Mouse (Mus musculus): ENCODE results near the gene Ganab. TPM values are rescaled to one million over a fixed set of nuclear protein-coding genes. Genes with fewer than 3 reads are reported as not detected.
A peak's percentile ranks its signal among the peaks of the same experiment; 100 is the strongest.
"Not testable (repeated sequence)": the region's sequence is repeated elsewhere in the genome, so short reads cannot be mapped to it uniquely, and the experiment has no call there.

The Ganab gene
- 100 to 1,000 TPM; 103 to 111 TPM for total RNA-seq (2021)
- long read RNA-seq, transcript Ganab-202 (24 exons, 3,788 nt) = major isoform, 8 of 21 reads
- long read RNA-seq, partial matches to known transcripts = 11 of 21 reads
- long read RNA-seq, other reads (novel, unspliced or antisense) = 2 of 21 reads

DNA sequence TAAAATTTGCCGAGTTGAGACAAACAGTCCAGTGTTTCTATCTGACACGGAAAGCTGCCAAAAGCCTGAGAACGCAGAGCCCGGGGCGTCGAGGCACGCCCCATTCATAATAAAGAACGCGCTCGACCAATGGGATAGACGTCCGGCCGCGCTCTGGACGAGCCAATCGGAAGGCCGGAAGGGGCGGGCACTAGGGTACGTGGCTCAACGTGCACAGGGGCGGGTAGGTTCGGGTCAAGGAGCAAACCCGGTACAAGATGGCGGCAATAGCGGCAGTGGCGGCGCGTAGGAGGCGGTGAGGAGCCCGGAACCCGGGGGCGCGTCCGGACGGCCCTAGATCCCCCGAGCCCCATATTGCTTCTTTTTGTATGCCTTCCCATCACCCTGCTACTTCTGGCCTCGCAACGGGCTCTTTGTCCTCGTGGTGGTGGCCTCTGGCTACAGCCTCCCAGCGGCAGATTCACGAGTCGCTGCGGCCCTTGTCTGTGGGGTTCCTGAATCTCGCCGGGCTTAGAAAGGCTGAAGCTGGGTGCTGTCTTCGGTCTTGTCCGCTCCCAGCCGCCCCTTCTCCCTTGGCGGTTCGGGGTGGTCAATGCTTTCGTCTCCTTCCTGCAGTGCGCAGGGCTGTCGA is at the start of gene Ganab:
Gene Ganab (plus strand): TSS at position 207 of the 631 bp plus-strand sequence.
- peak; percentile 92 to 94 for DNase-seq (ENCODE audit: low spot score in 2 of 2)

DNA sequence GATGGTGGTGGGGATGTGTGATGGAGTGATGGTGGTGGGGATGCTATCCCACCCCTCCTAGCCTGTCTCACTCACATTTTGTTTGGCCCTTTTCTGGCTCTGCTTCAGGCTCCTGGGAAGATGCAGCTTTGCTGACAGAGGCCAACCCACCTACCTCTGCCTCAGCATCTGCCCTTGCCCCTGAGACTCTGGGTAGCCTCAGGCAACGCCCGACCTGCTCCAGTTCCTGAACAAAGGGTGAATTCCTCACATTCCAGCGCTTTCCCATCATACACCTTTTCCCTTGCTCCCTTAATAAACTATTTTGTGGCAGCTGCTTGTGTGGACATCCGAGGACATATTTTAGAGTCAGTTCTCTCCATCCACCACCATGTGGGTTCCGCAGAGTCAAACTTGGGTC is 49.5 kb upstream of the Ganab start:
- DNase-seq (ENCODE audit: low spot score in 2 of 2) = no peak

DNA sequence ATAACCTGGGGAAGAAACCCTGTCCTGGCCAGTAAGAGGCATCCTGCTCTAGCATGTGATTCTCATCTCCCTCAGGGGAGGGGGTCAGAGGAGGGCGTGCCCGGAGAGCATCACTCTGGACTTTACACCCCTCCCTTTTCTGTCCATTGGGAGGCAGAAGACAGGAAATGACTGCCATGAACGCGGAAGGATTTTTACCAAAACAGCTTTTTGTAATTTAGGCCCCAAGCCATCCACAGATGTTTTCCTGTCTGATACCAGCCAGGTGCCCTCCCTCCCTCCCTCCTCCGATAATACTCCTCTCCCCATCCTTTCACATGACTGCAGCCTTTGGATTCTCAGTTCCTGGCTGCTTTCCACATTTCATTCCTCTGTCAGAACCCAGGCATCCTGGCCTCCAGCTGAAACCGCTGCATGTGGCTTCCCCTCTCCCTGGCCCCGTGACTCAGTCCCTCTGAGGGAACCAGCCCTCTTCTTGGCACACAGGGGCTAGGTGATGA is 47.4 kb upstream of the Ganab start, which contains the start of gene Lrrn4cl:
Gene Lrrn4cl (plus strand): TSS at position 367 of the 500 bp plus-strand sequence.
- no peak for DNase-seq (ENCODE audit: low spot score in 2 of 2)

DNA sequence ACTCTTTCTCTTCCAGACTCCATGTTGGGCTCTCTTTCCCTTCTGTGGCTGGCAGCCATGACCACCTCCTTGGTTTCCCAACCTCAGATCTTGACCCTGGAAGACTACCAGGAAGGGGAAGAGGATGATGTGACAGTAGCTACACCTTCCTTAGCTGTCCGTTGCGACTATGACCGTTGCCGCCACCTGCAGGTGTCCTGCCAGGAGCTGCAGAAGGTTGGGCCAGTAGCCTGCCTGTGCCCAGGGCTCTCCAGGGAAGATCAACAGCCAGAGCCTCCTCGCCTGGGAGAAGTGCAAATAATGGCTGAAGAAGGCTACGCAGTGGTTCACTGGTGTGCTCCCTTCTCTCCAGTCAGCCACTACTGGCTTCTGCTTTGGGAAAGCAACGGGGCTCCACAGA is 46.2 kb upstream of the Ganab start:
- DNase-seq (ENCODE audit: low spot score in 2 of 2) = no peak

DNA sequence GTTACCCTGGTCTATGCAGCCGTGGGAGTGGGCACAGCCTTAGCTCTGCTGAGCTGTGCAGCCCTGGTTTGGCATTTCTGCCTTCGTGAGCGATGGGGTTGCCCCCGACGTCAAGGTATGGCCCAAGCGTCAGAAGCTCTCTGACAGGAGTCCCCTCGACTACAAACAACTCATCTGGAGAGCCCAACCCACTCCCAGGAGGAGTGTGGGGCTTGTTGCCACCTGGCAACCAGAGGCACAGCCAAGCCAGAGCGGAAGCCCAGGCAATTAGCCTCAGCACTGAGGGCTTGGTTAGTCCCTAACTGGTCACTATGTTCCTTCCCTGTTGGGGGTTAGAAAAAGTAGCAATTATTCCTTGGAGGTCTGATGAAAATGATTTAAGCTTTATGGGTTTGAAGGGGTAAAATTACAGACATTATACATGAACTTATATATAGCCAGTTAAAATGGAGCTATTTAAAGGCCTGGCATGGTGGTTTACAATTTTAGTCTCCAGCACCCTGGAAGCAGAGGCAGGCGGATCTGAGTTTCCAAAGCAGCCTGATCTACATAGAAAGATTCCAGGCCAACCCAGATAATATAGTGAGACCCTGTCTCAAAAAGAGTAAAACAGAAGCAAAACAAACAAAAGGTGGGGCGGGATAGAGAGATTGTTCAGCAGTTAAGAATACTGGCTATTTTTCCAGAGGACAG is 45.5 kb upstream of the Ganab start:
- DNase-seq (ENCODE audit: low spot score in 2 of 2) = no peak

DNA sequence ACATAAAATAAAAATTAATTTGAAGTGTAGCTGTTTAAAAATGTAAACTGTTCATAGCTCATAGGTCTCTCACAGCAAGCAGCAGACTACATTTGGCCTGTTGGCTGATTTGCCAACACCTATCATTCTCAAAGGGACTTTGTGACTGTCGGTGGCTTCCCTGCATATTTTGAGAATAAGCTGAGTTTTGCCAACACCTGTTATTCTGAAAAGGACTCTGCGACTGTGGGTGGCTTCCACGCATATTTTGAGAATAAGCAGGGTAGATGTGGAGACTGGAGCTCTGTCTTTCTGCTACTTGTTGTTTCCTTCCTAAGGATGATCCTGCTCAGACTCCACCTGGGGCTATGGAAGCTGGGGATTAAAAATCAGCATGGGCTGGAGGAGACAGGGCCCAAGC is 44.8 kb upstream of the Ganab start:
- DNase-seq (ENCODE audit: low spot score in 2 of 2) = no peak

DNA sequence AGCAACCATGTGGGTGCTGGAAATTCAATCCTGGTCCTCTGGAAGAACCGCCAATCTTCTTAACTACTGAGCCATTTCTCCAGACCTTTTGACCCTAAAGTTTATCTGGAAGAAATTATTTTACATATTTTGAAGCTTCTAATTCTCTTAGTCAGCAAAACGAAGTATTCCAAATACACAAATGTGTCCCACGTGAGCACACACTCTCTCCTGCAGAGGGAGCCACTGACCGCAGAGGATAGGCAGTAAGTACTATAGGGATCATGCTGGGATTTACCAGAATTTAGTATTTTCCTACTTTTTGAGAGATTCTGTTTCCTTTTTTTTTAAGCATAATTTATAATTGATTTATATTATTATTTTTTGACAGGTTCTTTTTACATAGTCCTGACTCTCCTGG is 40.2 kb upstream of the Ganab start:
- DNase-seq (ENCODE audit: low spot score in 2 of 2) = peak in 1 of 2 experiments; percentile 45

DNA sequence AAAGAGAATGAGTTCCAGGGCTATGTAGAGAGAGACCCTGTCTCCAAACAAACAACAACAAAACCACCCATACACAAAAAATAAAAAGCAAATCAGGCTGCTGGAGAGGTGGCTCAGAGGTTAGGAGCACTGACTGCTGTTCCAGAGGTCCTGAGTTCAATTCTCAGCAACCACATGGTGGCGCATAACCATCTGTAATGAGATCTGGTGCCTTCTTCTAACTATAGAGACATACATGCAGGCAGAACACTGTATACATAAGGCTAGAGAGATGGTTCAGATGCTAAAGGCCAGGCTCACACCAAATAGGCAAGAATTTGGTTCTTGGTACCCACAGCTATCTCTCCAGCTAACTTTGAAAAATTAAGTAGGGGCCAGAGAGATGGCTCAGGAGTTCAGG is 38.9 kb upstream of the Ganab start:
- no peak for DNase-seq (ENCODE audit: low spot score in 2 of 2)

DNA sequence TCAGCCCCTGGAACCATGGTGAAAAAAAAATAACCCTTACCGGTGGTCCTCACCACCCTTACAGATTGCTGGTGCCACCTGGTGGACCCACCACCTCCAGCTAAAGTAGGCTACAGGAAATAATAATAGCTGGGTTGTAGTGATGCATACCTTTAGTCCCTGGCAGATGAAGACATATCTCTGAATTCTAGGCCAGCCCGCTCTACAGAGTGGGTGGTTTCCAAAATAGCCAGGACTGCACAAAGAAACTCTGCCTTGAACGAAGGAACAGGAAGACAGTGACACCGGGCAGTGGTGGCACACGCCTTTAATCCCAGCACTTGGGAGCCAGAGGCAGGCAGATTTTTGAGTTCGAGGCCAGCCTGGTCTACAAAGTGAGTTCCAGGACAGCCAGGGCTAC is 33.6 kb upstream of the Ganab start:
- DNase-seq (ENCODE audit: low spot score in 2 of 2) = no peak

DNA sequence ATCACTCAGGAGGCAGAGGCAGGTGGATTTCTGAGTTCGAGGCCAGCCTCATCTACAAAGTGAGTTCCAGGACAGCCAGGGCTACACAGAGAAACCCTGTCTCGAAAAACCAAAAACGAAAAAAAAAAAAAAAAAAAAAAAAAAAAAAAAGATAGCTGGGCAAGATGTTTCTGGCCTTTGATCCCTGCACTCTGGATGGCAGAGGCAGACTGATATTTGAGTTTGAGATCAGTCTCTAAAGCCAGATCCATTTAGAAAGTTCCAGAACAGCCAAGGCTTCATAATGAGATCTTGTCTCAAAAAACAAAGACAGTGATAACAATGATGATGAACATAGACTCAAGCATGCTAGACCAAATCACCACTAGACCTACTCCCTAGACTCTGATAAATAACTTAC is 27.5 kb upstream of the Ganab start:
- DNase-seq (ENCODE audit: low spot score in 2 of 2) = not testable (repeated sequence)

DNA sequence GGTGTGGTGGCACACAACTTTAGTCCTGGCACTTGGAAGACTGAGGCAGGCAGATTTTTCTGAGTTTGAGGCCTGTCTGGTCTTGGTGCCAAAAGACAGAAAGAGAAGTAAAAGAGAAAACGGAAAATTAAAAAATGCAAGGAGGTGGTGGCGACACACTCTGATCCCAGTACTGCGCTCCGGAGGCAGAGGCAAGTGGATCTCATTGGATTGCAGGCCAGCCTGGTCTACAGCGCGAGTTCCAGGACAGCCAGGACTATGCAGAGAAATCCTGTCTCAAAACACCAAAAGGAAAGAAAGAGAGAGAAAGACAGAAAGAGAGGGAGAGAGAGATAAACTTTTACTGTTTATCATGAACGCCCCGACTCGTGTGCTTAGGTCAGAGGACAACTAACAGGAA is 27.0 kb upstream of the Ganab start:
- no peak for DNase-seq (ENCODE audit: low spot score in 2 of 2)

DNA sequence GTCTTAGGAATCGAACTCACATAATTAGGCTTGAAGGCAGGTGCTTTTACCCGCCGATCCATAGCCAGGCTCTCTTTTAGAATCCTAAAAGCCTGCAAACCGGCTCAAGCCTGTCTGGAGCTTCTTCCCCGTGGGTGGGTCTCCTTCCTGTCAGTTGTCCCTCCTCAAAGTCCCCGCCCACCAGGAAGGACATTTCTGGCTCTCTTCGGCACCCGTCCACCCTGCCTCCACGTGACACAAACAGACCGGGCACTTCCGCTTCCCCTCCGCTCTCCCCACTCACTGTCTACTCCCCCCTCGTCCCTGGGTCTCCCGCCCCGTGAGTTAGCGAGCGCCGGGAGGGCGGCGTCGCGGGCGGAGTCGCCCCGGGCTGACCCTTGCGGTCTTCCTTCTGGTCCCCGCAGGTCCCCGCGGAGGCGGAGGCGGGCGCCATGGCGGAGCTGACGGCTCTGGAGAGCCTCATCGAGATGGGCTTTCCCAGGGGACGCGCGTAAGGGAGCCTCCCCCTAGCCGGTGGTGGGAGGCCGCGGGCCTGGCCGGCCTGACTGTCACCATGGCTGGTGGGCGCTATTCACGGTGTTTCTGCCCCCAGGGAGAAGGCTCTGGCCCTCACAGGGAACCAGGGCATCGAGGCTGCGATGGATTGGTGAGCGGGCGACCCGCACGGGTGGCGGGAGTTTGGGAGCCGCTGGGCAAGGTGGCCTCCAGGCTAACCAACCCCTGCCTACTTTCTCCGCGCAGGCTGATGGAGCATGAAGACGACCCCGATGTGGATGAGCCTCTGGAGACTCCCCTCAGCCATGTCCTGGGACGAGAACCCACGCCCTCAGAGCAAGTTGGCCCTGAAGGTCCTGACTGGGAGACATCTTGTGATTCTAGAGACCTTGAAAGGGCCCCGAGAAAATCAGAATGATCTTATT is 26.3 kb upstream of the Ganab start, which contains the start of gene Ubxn1:
Gene Ubxn1 (plus strand): TSS at position 230 of the 920 bp plus-strand sequence.
- DNase-seq (ENCODE audit: low spot score in 2 of 2) = peak; percentile 97

DNA sequence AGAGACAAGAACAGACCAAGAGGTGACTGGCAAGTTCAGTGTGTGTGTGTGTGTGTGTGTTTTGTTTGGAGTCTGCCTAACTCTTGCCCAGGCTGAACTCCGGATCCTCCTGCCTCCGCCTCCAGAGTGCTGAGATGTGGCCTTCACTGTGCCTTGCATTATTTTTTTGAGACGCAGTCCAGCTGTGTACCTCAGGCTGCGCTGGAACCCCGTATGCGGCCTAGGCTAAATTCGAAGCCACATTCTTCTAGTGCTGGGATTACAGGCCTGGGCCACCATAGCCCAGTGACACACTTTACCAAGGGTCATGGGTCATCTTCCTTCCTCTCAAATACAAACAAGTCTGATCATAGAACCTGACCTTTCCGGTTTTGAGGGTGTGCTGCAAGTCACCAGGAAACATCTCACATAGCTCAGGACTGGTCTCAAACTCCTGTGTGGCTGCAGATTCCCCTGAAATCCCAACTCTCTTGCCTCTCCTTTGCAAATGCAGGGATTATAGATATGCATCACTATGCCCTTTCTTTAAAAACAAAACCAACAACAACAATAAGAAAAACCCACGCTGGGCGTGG is 25.5 kb upstream of the Ganab start:
- DNase-seq (ENCODE audit: low spot score in 2 of 2) = no peak

DNA sequence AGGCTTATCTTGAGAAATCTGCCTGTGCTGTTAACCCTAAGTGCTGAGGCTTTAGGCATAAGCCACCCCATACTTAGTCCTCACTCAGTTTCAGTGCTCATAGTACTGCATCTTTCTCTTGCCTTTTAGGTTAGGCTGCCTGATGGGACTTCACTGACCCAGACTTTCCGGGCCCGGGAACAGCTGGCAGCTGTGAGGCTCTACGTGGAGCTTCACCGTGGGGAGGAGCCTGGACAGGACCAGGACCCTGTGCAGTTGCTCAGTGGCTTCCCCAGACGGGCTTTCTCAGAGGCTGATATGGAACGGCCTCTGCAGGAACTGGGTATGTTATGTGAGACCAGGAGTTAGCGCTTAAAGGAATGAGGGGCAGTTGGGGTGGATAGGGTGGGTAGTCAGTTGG is 22.8 kb upstream of the Ganab start:
- no peak for DNase-seq (ENCODE audit: low spot score in 2 of 2)

DNA sequence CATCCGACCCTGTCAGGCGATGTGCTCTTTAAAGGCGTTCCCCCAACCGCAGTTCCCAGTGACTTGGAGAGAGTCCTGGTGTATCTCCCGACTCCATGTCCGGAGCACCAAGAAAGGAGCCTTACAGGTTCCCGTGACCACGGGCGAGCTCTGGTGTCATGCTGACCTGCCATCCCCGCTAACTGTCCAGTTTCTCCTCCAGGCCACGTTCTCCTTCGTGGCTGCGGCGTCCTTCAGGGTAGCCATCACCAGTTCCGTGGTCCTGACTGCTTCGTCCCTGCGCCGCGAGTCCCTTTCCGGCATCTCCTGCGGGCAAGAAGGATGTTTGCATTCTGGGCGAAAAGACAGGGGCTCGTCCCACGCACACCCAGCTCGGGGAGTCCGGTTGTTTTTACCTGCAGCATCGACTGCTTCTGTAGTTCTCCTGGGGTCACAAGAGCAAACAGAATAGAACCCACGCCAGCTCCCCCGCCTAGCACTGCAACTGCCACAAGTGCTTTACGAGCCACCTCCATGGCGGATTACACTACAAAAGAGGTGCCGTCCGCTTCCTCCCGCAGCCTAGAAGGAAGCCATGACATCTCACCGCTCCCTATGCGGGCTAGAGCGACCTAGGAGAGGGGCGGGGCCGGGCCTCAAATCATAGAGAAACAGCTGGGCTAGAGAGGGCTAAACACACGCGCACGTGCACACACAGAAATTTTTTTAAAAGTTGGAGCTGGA is 17.4 kb upstream of the Ganab start, which contains the start of gene Uqcc3:
Gene Uqcc3 (minus strand): TSS at position 613 of the 723 bp plus-strand sequence.
- DNase-seq (ENCODE audit: low spot score in 2 of 2) = peak; percentile 82 to 87

DNA sequence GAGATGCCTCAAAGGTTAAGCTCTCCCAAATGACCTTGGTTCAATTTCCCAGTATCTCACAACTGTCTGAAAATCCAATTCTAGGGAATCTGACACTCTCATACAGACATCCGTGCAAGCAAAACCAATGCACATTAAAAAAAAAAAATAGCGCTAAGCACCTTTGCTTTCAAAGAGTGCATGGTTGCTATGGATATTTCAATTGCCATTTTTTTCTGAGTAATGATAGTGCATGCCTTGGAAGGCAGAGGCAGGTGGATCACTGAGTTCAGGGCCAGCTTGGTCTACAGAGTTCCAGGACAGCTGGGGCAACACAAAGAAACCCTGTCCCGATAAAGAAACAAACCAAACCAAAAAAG is 16.9 kb upstream of the Ganab start:
- no peak for DNase-seq (ENCODE audit: low spot score in 2 of 2)

DNA sequence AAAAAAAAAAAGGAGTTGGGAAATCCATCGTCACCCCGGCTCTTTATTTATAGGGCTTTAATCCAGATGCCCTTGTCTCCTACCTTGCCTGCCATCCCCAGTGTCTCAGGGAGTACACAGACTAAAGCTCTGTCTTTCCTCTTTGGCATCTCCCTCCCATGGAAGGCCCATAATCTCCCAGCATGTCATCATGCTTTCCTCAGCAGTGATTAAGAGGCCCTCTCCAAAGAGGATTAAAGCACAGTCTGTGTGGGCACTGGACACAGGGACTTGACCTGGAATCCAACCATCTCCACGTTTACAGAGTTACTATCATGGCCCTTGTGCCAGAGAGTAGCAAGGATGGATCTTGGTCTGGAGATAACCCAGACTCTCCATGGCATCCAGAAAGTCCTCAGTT is 14.3 kb upstream of the Ganab start, which contains the start of the genes Lbhd1 and Gm49403:
Gene Lbhd1 (plus strand): TSS at position 117 of the 400 bp plus-strand sequence.
Gene Gm49403 (plus strand): TSS at position 315 of the 400 bp plus-strand sequence.
- DNase-seq (ENCODE audit: low spot score in 2 of 2) = no peak

DNA sequence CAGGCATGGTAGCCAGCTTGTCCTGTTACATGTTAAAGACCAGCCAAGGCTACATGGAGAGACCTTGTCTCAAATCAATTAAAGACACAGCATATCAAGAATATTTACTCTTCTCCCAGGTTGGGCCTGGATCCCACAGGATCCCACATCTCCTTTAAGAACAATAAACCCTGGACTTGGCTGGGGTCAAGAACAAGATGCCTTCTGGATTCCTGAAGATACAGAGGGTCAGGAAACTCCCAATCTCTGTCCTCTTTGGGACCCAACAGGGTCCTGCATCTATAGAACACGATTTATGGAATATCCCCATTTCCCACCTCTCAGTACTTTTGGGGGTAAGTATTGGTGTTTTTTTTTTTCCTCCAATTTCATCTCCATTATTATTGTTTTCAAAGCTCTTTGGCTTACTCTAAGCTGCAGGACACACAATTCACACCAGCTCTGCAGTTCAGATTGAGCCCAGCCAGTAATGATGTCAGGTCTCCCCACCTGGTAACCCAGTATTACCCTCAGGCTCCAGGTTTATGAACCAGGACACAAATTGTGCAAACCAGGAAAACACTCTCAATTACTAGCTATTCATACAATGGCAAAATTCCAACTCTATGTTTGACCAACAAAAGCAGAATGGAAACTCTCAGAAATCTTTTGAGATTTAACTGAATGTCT is 10.8 kb upstream of the Ganab start:
- no peak for DNase-seq (ENCODE audit: low spot score in 2 of 2)

Measured in layer of hippocampus, postnatal 10 days (tissue).